Mouse (Mus musculus): Measurements from ENCODE around the gene Bcas3. TPM values are rescaled to one million over a fixed set of nuclear protein-coding genes. Genes with fewer than 3 reads are reported as not detected.

The Bcas3 gene
- polyA plus RNA-seq, 1 experiment from 2014 or later, result 26.0 TPM

GRCm38 (mm10) chr11:85361621-85362020 lies 8.7 kb downstream of the Bcas3 start:
- Histone ChIP-seq H3K27ac (ENCODE audit: low read length) (no peak overlapping the region), H3K27me3 (replicated peaks; ENCODE audit: insufficient read depth, low read length) (no peaks in the 10 kb centered on the region), H3K4me1 (ENCODE audit: insufficient read depth, low read depth, low read length) (no peaks in the 10 kb centered on the region), H3K9ac (replicated peaks; ENCODE audit: low read depth) (no peak overlapping the region), H3K4me3 (ENCODE audit: low read depth, low read length) (no peak overlapping the region), H3K36me3 (ENCODE audit: insufficient read depth, low read length) (peaks cover 41% of the 10 kb centered on the region), H3K4me2 (replicated peaks; ENCODE audit: low read depth, low read length) (no peak overlapping the region), H3K9me3 (ENCODE audit: low read length) (no peaks in the 10 kb centered on the region)
- TF ChIP-seq EP300 (IDR thresholded peaks at IDR 0.05), result no peak
- no peak for TF ChIP-seq CTCF (IDR thresholded peaks at IDR 0.05)
- DNase-seq (ENCODE audit: low spot score) (no peak), ATAC-seq (no peak)
- WGBS, result 91% methylated on average over 8 of the region's 8 CpGs

GRCm38 (mm10) chr11:85366168-85366567 lies 13.2 kb downstream of the Bcas3 start:
- Histone ChIP-seq H3K9ac (replicated peaks; ENCODE audit: low read depth) (no peak overlapping the region), H3K9me3 (ENCODE audit: low read length) (no peaks in the 10 kb centered on the region), H3K4me2 (replicated peaks; ENCODE audit: low read depth, low read length) (no peak overlapping the region), H3K27me3 (replicated peaks; ENCODE audit: insufficient read depth, low read length) (no peaks in the 10 kb centered on the region), H3K4me1 (ENCODE audit: insufficient read depth, low read depth, low read length) (no peaks in the 10 kb centered on the region), H3K4me3 (ENCODE audit: low read depth, low read length) (no peak overlapping the region), H3K27ac (ENCODE audit: low read length) (no peak overlapping the region), H3K36me3 (ENCODE audit: insufficient read depth, low read length) (peaks cover 23% of the 10 kb centered on the region; the same call in 1 of the 2 replicates)
- ATAC-seq, result no peak
- DNase-seq (ENCODE audit: low spot score), result no peak
- TF ChIP-seq CTCF (IDR thresholded peaks at IDR 0.05) (no peak), EP300 (IDR thresholded peaks at IDR 0.05) (no peak)
- 86% methylated on average over 3 of the region's 3 CpGs for WGBS

GRCm38 (mm10) chr11:85367823-85368222 lies 14.9 kb downstream of the Bcas3 start:
- Histone ChIP-seq H3K4me1 (ENCODE audit: insufficient read depth, low read depth, low read length) (no peaks in the 10 kb centered on the region), H3K9me3 (ENCODE audit: low read length) (no peaks in the 10 kb centered on the region), H3K4me2 (replicated peaks; ENCODE audit: low read depth, low read length) (no peak overlapping the region), H3K4me3 (ENCODE audit: low read depth, low read length) (no peak overlapping the region), H3K9ac (replicated peaks; ENCODE audit: low read depth) (no peak overlapping the region), H3K27ac (ENCODE audit: low read length) (no peak overlapping the region), H3K36me3 (ENCODE audit: insufficient read depth, low read length) (peaks cover 23% of the 10 kb centered on the region; the same call in 1 of the 2 replicates), H3K27me3 (replicated peaks; ENCODE audit: insufficient read depth, low read length) (no peaks in the 10 kb centered on the region)
- TF ChIP-seq EP300 (IDR thresholded peaks at IDR 0.05), result no peak
- no peak for TF ChIP-seq CTCF (IDR thresholded peaks at IDR 0.05)
- WGBS, result 72% methylated on average over 3 of the region's 3 CpGs
- DNase-seq (ENCODE audit: low spot score), result no peak
- ATAC-seq, result no peak

- H3K27me3 ChIP-seq (replicated peaks; ENCODE audit: insufficient read depth, low read length), result no peaks in the 10 kb centered on the region
- H3K4me1 ChIP-seq (ENCODE audit: insufficient read depth, low read depth, low read length), result no peaks in the 10 kb centered on the region
- H3K9me3 ChIP-seq (ENCODE audit: low read length), result no peaks in the 10 kb centered on the region
- H3K27ac ChIP-seq (ENCODE audit: low read length), result no peak overlapping the region
- DNase-seq (ENCODE audit: low spot score) (no peak), ATAC-seq (no peak)
- 83% methylated on average over 3 of the region's 3 CpGs for WGBS
- no peak overlapping the region for H3K9ac ChIP-seq (replicated peaks; ENCODE audit: low read depth)
- TF ChIP-seq EP300 (IDR thresholded peaks at IDR 0.05) (no peak), CTCF (IDR thresholded peaks at IDR 0.05) (no peak)
- no peak overlapping the region for H3K4me3 ChIP-seq (ENCODE audit: low read depth, low read length)
- no peaks in the 10 kb centered on the region; the same call in 1 of the 2 replicates for H3K36me3 ChIP-seq (ENCODE audit: insufficient read depth, low read length)
- no peak overlapping the region for H3K4me2 ChIP-seq (replicated peaks; ENCODE audit: low read depth, low read length)
Observed at GRCm38 (mm10) chr11:85379091-85379490, 26.1 kb downstream of the Bcas3 start.

GRCm38 (mm10) chr11:85380046-85380445 lies 27.1 kb downstream of the Bcas3 start:
- Histone ChIP-seq H3K4me3 (ENCODE audit: low read depth, low read length) (no peak overlapping the region), H3K27me3 (replicated peaks; ENCODE audit: insufficient read depth, low read length) (no peaks in the 10 kb centered on the region), H3K4me1 (ENCODE audit: insufficient read depth, low read depth, low read length) (no peaks in the 10 kb centered on the region), H3K36me3 (ENCODE audit: insufficient read depth, low read length) (no peaks in the 10 kb centered on the region; the same call in 1 of the 2 replicates), H3K27ac (ENCODE audit: low read length) (no peak overlapping the region), H3K4me2 (replicated peaks; ENCODE audit: low read depth, low read length) (no peak overlapping the region), H3K9ac (replicated peaks; ENCODE audit: low read depth) (no peak overlapping the region), H3K9me3 (ENCODE audit: low read length) (no peaks in the 10 kb centered on the region)
- ATAC-seq (no peak), DNase-seq (ENCODE audit: low spot score) (no peak)
- whole genome bisulfite sequencing, result 10% methylated on average over 1 of the region's 1 CpGs
- TF ChIP-seq EP300 (IDR thresholded peaks at IDR 0.05) (no peak), CTCF (IDR thresholded peaks at IDR 0.05) (0 out of 2 replicates have a peak, but pooled peaks have one; percentile 11)

GRCm38 (mm10) chr11:85382055-85382454 lies 29.1 kb downstream of the Bcas3 start:
- Histone ChIP-seq H3K9me3 (ENCODE audit: low read length) (no peaks in the 10 kb centered on the region), H3K36me3 (ENCODE audit: insufficient read depth, low read length) (no peaks in the 10 kb centered on the region), H3K4me1 (ENCODE audit: insufficient read depth, low read depth, low read length) (no peaks in the 10 kb centered on the region), H3K4me3 (ENCODE audit: low read depth, low read length) (no peak overlapping the region), H3K4me2 (replicated peaks; ENCODE audit: low read depth, low read length) (no peak overlapping the region), H3K27ac (ENCODE audit: low read length) (no peak overlapping the region), H3K9ac (replicated peaks; ENCODE audit: low read depth) (no peak overlapping the region), H3K27me3 (replicated peaks; ENCODE audit: insufficient read depth, low read length) (no peaks in the 10 kb centered on the region)
- TF ChIP-seq EP300 (IDR thresholded peaks at IDR 0.05) (no peak), CTCF (IDR thresholded peaks at IDR 0.05) (peak; percentile 94)
- WGBS, result 10% methylated on average over 4 of the region's 4 CpGs
- peak; percentile 85 for DNase-seq (ENCODE audit: low spot score)
- peak; percentile 76 for ATAC-seq
